Mouse (Mus musculus) olfactory bulb, adult 2 months (tissue): Measurements from ENCODE around the gene Flywch2.

Source experiments
- CTCF ChIP-seq: fragments of 200-500 bp; IDR thresholded peaks from 2 replicates; pipeline ENCODE4 v1.5.1; 2012; ENCODE audit warnings: low read depth, mild to moderate bottlenecking, low read length, moderate library complexity; ENCODE audit not compliant: insufficient read depth
- POLR2A ChIP-seq: fragments of 200-500 bp; IDR thresholded peaks from 2 replicates; pipeline ENCODE4 v1.6.1; 2012; ENCODE audit warnings: mild to moderate bottlenecking, low read depth, low read length, moderate library complexity; ENCODE audit not compliant: insufficient read depth

GRCm38 (mm10) chr17:23820731-23821130, 34.9 kb upstream of the Flywch2 start:
- TF ChIP-seq POLR2A (no peak), CTCF (no peak)
